ENCODE assay signal across 15 mouse cellular contexts in genomic region chr5:96528296-96528695, GRCm38 (mm10).
DNase-seq lines count a peak whose midpoint lies in the region.
"Had no signal": no experiment of that assay in that cellular context is flagged by ENCODE, and none has a peak within 500 bp of the region (broad histone marks: within the 10 kb centered on the region; RNA-seq: fewer than 3 reads in every experiment).

No protein-coding gene starts in this region.

- peak; percentile 5 to 6 for DNase-seq in cerebellum, postnatal 14 days
- DNase-seq in cerebellum, adult 8-10 months = no peak
- DNase-seq in layer of hippocampus, adult 11-12 months (ENCODE audit: low spot score) = peak; percentile 10
- DNase-seq in layer of hippocampus, postnatal 25 days (ENCODE audit: extremely low spot score in 1 of 2, low spot score in 1 of 2) = no peak
- DNase-seq in right cerebral cortex, adult 2 months (ENCODE audit: low spot score in 2 of 2) = peak; percentile 22 to 30
- no peak for DNase-seq in right cerebral cortex, postnatal 25 days
- DNase-seq in telencephalon, adult 2 months (ENCODE audit: low read depth, low spot score) = peak; percentile 29
- no peak for DNase-seq in kidney, adult 11 months
- DNase-seq: adrenal gland, postnatal 10 days; cerebellum, adult 11 months; heart, postnatal 10 days; liver, postnatal 0 days; lung, postnatal 10 days; spleen, adult 18-20 months; thymus, adult 2 months had no signal

Comparison
In these comparisons a context has a peak if more than half of its experiments do, and no peak if none do; other contexts are left out.
1. DNase-seq: peak in cerebellum, postnatal 14 days (2 of 2), layer of hippocampus, adult 11-12 months (single experiment), right cerebral cortex, adult 2 months (2 of 2) and telencephalon, adult 2 months (single experiment); none in cerebellum, adult 8-10 months (single experiment), layer of hippocampus, postnatal 25 days (0 of 2), right cerebral cortex, postnatal 25 days (single experiment) and kidney, adult 11 months (single experiment).